Mouse (Mus musculus): ENCODE results near the gene Slc39a11. TPM values are rescaled to one million over a fixed set of nuclear protein-coding genes. Genes with fewer than 3 reads are reported as not detected.
A peak's percentile ranks its signal among the peaks of the same experiment; 100 is the strongest.

Slc39a11 gene
- total RNA-seq, 2 experiments from 2014 or later = 17.3 to 18.5 TPM

DNA sequence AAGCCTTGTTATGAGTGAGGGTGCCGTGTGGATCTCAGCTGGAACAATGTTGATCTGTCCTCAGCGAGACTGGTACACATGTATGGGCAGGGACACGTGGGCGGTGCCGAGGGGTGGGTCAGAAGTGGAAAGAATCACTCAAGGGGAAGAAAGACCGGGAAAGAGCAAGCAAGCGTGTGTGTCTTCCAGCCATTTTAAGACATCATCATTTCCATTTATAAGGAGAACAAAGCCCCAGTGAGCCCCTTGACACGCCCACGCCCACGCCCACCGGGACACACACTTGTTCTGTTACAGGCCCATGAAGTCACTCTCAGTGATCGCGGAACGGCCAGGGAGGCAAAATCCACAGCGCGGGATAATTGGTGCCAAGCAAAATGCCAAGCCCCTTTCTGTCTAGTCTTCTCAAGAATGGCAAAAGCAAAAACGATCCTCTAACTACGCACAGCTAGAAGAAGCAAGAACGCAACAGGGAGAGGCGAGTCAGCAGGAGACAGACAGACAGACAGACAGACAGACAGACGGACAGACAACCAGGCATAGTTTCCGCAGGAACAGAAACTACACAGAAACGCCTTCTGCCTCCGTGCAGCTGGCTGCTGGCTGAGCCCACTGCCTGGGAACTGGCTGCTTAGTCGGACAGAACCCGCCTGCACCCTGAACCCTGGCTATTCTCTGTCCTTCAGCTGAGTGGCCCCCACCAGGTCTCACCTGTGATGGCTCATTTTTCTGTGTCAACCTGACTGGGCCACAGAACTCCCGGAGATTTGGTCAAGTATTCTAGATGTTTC is 364.7 kb downstream of the Slc39a11 start:
- DNase-seq = no peak

DNA sequence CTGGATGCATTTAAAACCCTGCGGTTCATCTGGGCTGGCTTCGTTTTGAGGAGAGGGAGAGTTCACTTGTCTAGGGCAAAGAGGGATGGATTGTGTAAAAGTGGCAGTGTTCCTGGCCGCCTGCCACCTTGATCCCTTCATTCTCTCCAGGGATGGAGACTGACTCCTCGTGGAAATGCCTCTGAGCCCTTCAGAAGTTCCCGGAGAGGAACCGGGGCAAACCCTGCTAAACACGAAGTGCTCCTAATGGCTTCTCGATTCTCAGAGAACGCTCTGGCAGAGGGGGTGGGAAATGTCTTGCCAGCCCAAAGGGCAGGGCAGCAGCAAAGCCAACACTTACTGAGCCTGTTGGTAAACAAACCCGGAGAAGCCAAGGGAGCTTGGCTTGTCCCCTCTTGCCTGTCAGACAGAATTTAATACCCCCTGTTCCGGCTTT is 366.5 kb downstream of the Slc39a11 start:
- peak; percentile 68 for DNase-seq

DNA sequence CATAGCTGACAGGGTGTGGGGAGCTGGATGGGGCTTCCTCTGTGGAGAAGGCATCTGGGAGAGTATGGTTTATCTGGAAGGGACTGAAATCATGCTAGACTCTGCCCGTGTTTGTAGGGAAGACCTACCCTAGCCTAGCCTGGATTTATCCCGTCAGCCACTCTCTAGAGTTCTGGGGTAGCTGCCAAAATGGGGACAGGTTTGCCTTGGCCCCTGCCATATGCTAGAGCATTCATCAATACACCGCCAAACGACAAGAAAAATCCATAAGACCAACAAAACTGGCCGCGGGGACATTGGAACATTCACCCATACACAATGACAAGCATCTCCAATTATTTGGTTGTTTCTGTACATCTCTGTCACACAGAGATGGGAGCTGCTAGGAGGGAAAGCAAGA is 371.6 kb downstream of the Slc39a11 start:
- no peak for DNase-seq

DNA sequence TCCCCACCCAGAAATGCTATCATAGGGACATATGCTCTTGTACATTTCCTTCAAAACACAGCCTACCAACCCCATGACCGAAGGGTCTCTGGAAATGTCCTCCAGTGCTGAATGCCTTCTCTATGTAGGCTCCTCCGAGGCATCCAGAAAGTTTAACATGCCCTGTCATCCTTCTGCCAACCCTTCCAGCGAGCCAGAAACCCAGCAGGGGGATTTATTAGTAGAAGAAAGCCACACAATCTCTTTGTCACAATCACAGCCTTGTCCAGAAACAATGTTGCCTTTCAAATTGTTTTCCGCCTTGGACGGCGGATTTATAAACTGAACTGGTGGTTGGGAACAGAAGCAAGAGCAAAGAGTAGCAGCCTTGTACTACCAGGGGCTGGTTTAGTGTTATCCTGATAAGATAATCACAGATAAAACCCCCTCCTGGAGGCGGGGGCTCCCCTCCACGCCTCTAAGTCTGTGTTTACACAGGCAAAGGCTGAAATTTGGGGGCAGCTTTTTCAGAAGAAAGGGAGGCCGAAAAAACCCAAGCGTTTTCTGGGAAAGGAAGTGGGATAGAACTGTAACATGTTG is 372.8 kb downstream of the Slc39a11 start:
- no peak for DNase-seq

DNA sequence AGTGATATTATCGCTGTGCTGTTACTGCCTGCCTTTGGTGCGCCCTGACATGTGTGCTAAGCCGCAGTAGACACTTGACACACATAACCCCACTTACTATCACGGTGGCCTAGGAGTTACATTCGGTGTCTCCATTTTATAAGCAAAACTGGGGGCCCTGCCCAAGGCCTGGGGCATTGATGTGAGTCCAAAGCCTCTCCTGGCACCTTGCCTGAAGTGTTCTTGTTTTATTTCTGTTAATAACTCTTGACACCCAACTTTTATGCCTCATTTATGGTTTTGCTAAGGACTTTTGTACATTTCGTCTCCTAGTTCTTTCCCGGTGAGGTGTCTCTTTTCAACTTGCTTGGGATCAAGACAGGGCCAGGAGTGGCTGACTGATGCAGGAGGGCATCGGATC is 373.4 kb downstream of the Slc39a11 start:
- no peak for DNase-seq

DNA sequence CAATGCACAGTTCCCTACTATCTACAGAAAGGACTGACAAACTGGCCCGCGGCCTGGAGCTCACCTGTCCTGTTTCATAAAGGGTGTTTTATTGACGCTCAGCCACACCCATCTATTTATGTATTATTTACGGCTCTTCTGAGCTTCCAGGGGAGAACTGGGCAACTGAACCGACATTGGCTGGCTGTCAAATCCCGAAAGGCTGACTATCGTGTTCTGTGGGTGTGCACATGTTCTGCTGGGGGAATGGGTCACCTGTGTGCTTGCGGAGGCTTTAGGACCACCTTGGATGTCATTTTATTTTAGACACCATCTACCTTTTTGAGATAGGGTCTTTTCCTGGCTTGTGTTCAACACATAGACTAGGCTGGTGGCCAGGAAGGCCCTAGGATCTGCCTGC is 375.8 kb downstream of the Slc39a11 start:
- no peak for DNase-seq

DNA sequence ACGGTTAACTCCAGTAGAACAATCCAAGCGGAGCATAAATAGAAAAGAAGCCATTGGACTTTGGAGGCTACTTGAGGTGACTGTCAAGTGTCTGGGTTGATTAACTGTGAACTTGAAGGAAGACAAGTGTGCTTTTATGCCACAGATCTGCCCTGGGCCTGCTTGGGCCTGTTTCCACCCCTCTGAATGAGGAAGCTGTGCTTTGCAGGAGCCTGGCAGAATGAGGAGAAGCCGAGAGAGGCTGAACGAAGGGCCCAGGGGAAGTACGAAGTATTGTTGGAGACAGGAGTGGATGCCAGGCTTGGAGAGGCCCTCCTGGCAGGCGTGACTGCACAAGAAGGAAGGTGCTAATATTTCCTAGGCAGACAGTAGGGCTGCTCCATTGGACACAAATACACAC is 378.0 kb downstream of the Slc39a11 start:
- DNase-seq = no peak

DNA sequence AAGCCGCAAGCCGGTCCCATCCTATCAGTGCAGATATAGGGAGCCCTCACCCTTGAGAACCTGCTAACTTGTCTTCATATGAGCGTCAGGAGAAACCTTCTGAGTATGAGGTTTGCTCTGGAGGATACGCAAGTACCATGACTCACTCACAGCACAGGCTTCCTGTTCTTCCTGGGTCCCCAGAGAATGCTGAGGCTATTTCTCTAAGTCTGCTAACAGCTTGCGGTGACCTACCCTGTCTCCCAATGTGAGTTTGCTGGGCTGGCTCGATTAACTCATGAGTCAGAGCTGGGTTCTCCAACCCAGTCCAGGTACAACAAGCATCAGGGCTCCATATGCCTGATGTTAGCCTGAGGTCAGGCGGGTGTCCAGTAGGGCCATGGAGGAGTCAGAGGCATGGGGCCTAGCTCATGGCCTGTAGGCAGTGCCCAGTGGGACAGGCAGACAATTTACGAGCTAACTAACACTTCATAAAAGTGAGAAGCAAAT is 381.0 kb downstream of the Slc39a11 start:
- DNase-seq = no peak

DNA sequence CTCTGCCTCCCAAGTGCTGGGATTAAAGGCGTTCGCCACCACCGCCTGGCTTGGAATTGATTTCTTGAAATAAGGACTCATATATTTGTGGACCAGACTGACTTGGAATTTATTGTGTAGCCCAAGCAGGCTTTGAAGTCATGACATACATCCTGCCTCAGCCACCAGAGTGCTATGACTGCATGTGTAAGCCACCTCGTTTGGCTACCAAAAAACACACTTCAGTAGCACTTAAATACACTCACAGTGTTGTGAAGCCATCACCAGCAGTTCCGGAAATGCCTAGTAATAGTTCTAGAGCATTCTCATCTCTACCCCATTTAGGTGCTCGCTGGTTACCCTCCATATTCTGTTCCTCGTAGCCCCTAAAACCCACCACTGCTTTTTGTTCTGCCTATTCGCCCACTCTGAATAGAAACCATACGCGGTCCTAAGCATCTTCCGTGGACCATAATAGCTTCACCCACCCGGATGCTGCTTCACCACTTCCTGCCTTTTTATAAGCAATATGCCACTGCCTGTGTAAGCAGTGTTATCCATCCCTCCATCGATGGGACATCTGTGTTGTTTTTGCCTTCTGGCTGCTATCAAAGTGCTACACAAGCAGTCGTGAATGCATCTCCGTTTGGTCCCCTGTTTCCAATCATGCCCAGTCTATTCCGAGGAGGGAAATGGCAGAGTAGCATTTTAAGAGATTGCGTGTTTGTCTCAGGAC is 382.2 kb downstream of the Slc39a11 start:
- no peak for DNase-seq

DNA sequence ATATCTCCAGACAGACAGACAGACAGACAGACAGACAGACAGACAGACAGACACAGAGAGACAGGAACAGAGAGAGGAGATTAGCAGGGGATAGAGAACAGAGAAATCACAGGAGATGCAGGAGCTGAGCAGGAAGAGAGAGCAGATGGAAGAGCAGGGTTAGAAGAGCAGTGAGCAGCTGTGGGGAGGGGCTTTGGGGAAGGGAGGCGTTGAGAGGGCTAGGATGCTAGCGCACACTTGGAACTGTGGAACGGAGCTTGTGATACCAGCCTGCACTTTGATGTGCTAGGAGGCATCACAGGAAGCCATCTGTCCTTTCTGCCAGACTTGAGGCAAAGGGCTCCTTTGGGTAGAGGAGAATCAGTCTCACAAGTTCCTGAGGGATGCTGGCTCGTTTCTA is 383.2 kb downstream of the Slc39a11 start:
- DNase-seq = no peak

DNA sequence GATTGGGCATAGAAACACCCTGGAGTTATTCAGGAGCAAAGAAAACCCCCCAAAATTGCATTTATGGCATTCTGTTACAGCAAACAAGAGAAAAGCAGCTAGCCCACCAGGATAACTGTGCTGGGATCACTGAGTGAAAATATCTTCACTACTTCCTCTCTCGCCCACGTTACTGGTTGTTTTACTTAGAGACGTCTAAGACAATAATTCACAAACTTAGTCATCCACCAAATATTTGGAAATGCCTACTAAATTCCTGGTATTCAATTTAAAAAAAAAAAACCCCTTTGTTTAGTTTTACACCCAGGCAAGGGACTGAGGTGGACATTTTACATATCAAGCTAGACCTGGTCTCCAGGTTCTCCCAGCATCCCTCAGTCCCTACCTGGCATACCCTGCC is 384.3 kb downstream of the Slc39a11 start:
- DNase-seq = no peak

DNA sequence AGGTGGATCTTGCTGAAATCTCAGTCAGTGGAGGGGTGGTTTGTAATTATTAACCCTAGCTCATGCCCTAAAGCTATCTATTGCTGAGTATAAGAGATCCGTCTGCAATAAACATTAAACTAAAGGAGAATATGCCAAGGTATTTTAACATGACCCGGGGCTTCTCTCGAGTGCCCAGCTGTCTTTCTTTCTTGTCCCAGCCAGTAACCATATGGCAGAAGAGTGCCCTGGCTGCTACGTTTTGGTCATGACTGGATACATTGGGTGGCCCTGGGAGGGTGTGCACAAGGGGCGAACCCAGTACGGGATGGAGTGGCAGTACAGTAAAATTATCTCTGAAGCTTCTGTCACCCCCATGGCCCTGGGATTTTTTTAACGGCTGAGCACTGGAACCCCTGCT is 385.9 kb downstream of the Slc39a11 start:
- DNase-seq = no peak

DNA sequence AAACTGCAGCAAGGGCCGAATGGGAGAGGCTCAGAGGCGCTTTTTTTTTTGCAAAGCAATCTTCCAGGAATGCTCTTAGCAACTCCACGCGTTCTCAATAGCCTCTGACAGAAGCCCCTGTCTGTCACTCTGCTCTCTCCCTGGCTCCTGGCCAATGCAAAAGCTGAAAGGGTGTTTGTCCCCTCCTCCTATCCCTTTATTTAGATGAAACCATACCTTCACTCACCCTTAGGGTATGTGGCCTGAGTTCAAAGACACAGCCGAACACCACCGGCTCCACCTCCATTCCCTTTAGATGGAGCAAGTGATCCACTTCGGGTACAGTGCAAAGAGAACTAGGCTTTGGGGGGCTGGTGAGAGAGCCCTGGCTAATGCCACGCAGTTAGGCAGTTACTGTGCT is 387.8 kb downstream of the Slc39a11 start:
- DNase-seq = no peak

DNA sequence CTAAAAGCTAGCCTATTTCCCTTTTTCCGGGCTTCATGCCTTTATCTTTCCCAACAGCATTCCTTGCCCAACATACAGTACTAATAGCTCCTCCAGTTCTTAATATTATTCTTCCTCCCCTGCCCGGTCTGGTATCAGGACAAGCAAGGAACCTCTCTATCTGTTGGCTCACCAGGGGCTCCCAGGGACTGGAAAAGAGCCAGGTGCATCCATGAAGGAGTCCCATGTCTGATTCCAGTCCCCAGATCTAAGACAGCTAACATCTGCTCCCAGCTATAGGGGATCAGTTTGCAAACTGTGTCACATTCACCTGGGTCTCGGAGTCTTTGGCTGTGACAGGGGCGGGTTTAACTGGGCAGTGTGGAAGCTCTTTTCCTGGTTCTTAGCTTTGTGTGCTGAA is 388.5 kb downstream of the Slc39a11 start:
- DNase-seq = no peak

DNA sequence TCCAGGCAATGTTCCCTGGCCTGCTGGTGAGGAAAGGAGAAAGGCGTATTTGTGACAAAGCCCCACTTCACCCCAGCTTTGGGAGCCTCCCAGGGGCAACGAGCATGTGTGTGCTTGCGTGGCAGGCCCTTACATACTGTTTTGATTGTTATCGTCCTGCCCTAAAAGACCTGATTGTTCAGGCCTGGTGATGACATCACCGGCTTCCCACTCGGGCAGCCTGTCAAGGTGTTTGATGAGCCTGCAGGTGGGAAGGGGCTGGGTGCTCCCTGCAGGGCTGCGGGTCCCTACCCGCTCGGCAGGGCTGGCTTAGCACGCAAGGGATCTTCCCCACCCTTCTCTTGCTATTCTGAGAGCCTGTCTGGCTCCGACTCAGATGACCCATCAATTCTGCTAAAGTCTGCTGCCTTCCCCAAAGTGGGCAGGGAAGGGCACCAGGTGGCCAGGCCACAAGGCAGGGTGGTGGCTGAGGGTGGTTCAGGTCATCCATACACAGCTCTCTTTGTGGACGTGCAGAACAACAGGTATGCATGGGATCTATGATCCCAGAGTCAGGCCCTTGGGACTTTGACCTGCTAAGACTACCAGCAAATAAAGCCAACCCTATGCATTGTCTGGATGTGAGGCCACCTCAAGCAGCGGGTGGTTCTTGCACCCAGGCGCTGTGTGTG is 390.0 kb downstream of the Slc39a11 start:
- no peak for DNase-seq

DNA sequence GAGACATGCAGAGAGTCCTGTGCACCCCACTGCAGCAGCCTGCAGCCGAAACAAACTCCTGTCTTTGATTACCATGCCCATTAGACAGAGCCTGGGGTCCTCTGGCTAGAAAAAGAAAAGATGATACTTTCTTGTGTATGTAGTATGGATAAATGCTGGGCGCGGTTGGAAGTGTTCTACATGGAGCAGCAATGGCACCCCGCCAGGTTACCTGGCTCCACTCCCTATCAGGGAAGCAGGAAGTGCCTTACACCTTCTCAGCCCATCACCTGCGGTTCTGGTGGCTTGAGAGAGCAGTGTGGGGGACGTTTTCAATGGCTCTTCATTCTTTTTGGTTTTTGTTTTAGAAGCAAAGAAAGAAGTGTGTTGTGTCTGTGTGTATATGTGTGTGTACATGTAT is 391.9 kb downstream of the Slc39a11 start:
- DNase-seq = no peak

DNA sequence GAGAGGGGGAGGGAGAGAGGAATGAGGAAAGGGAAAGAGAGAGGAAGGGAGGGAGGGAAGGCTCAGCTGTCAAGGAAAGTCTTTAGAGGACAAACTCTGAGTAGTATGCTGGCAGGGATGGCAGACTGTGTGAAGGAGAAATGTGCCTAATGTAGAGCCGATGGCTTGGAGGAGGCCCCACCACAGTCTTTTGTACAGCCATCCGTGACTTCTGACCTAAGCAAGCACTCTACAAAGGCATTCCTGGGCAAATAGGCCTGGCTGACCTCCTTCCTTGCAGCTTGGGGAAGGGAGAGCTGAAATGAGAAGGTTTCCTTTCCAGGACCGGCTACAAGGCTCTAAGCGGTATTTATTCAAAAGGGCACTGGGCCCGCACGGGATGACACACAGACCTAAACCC is 395.2 kb downstream of the Slc39a11 start:
- DNase-seq = no peak

DNA sequence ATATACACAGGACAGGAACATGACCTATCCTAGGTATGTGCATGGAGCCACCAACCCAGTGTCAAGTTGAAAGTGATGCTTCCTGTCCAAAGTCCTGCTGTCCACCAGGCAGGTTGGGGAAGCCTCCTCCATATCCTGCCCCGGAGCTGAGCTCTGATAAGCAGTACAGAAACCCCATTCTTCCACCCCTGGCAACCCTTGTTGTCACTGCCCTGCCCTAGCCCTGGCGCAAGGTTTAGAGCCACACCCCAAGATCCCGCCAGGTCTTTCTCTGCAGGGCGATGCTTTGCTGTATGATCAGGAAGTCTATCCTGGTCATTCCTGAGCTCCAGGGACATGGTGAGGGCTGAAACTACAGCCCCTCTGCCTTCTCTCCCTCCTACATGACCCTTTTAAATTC is 396.7 kb downstream of the Slc39a11 start:
- no peak for DNase-seq

DNA sequence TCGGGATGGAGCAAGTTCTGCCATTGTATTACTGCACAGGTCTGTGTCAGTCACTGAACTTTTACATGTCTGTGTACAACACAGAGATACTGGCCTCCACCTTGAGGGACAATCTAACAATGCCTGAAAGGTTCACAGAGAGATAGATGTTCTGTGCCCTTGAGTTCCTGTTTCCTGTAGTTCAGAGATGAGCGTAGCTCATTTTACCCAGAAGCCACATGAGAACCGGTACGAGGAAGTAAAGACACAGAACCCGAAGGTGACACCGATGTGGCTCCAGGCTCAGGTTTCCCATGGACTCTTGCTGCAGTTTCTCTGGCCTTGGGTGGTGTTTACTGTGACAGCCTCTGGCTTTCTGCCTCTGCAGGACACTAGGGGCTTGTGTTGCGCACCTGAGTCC is 398.7 kb downstream of the Slc39a11 start:
- DNase-seq = no peak

DNA sequence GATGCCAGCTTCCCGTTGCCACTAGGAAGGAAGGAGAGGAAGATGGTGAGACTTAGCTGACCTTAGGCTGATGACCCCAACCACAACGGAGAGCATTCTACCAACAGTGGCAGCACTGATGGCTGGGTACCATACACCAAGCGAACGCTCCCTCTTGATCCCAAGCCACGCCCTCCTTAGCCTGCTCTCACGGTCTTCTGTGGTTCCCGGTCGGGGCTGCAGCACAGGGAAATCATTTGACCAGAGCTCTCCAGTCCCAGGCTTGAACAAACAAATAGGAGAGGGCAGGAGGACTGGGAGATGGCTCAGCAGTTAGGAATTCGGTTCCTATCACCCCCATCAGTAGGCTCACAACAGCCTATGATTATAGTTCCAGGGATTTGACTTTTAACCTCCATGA is 403.4 kb downstream of the Slc39a11 start:
- no peak for DNase-seq

DNA sequence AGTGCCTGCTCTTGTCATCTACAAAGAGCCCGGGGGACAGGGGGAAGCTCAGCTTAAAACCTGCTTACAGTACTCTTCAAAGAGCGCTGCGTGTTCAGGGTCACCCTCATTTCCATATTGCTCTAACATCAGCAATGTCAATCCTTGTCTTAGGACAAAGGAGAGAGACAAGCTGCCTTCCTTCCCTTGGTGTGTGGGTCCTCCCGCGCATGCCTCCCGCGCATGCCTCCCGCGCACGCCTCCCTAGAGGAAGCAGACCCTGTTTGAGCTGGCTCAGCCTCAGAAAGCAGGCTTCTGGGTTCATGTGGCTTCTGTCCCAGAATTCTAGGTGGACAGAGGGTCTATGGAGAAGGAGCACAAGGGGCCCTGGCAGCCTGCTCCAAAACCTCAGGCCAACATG is 404.2 kb downstream of the Slc39a11 start:
- DNase-seq = no peak

DNA sequence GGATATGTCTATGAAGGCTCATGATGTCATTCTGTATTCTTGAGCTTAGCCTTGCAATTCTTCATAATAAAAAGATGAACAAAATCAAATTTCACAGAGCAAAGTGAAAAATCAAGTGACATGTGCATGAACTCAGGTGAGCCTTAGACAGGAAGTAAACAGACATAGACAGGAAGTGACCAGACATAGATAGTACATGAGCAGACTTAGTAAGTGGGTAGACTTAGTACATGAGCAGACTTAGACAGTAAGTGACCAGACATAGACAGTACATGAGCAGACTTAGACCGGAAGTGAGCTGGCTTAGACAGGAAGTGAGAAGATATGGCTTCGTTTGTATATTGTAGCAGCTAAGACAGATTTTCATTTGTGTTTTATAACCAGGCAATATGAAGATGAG is 415.4 kb downstream of the Slc39a11 start:
- no peak for DNase-seq

DNA sequence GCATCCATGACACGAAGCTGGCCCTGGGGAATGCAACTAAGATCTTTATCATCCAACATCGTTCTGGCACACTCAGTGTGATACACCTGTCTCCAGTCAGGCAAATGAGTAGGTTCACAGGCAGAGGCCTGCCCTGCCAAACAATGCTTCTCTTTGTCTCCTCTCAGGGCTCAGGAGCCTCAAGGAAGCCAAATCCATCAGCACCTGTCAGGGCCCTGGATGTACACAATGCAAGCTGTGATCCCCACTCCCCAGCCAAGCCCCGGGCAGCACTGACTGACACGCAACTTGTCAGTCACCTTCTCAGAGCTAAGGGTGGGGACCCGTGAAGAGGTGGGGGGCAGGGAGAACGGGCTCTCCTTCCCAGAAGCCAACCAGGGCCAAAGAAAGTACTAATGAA is 417.8 kb downstream of the Slc39a11 start:
- DNase-seq = no peak
